Mouse (Mus musculus): ENCODE results near the gene Gm9918. TPM values are rescaled to one million over a fixed set of nuclear protein-coding genes. Genes with fewer than 3 reads are reported as not detected.
"Not testable (repeated sequence)": the region's sequence is repeated elsewhere in the genome, so short reads cannot be mapped to it uniquely, and the experiment has no call there.

Gene Gm9918
- not detected in 2 replicates for total RNA-seq (2014; fragmentation: Nextera tagmentation)
- total RNA-seq (2017) = 0.12 and 0.44 TPM in 2 replicates
- polyA plus RNA-seq (2012) = not detected in 2 replicates

DNA sequence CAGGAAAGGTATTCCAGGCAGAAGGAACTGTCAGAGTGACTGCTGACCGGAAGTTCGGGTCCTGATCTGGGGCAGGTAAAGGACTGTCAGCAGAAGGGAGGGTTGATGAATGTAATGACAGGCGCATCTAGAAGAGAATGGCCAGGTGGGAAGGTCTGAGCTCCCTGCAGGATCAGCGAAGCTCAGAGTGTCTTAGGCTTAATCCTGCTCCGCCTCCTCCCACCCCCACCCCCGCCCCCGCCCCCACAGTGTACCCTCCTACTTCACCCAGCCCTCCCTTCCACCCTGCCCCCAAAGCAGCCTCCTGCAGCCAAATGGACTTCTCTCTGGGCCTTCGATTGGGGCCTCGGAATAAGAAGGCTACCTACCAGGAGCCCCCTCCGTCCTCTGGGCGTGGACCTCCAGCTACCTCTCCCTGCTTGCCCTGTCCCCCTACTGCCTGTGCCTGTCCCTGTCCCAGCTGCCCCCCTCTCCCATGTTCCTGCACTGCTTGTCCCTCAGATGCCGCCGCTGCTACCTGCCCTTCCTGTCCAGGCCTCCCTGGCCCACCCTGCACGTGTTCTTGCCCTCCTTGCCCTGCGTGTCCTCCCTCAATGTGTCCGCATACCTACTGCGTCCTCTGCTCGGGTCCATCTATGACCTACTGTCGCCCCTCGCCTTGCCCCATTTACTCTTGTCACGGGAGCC lies at the start of gene Gm9918:
TSS of gene Gm9918 (plus strand) at position 290 of the 687 bp plus-strand sequence.
- no peak for ATAC-seq (ENCODE audit: extremely low read depth, insufficient number of reproducible peaks, low FRiP score, poor library complexity, severe bottlenecking)
- H3K27me3 ChIP-seq (ENCODE audit: insufficient read depth, low read length) = peaks cover 62% of the 10 kb centered on the region
- no peaks in the 10 kb centered on the region for H3K9me3 ChIP-seq (replicated peaks)
- no peak within 1 kb of the TSS for H3K4me3 ChIP-seq (ENCODE audit: low read depth, low read length)
- H3K4me1 ChIP-seq (ENCODE audit: insufficient read depth, low read depth, low read length) = peaks cover 12% of the 10 kb centered on the region
- TF ChIP-seq GATA1 (IDR thresholded peaks at IDR 0.05; ENCODE audit: borderline replicate concordance, low read length) = no peak
- TF ChIP-seq POLR2AphosphoS5 (IDR thresholded peaks at IDR 0.05; ENCODE audit: insufficient replicate concordance, low read depth, low read length) = no peak
- no peak for TF ChIP-seq CTCF (IDR thresholded peaks at IDR 0.05; ENCODE audit: low read depth, low read length)
- TF ChIP-seq TAL1 (conservative IDR thresholded peaks at IDR 0.05; ENCODE audit: low read depth, low read length) = no peak
- TF ChIP-seq GATA2 (IDR thresholded peaks at IDR 0.05; ENCODE audit: borderline replicate concordance, low read depth, low read length) = no peak
- DNase-seq (ENCODE audit: low spot score) = no peak
- no peaks in the 10 kb centered on the region for H3K36me3 ChIP-seq (replicated peaks)

DNA sequence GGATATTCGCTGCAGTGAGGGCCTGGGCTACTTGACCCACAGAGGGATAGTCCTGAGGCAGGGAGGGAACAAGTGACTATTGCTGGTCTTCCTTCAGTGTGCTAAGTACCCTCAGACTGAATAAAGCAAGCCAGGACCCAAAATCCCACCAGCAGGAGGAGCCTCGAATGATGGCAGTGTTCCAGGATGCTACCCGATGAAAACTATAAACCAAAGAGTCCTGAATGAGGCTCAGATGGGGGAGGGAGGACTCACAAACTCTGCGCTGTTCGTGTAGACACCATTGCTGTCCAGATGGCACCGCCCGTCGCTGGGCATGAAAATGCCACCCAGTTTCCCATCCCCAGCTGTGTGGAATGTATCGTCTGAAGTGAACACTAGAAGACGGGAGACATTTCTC lies 48.0 kb upstream of the Gm9918 start:
- TF ChIP-seq GATA2 (IDR thresholded peaks at IDR 0.05; ENCODE audit: borderline replicate concordance, low read depth, low read length) (no peak), CTCF (IDR thresholded peaks at IDR 0.05; ENCODE audit: low read depth, low read length) (no peak)
- peaks cover 3% of the 10 kb centered on the region; the same call in 1 of the 2 replicates for H3K27me3 ChIP-seq (ENCODE audit: insufficient read depth, low read length)
- H3K9me3 ChIP-seq (replicated peaks) = 0 out of 2 replicates have a peak, but pooled peaks cover 3% of the 10 kb centered on the region
- no peak overlapping the region for H3K4me3 ChIP-seq (ENCODE audit: low read depth, low read length)
- H3K36me3 ChIP-seq (replicated peaks) = peaks cover 51% of the 10 kb centered on the region
- H3K4me1 ChIP-seq (ENCODE audit: insufficient read depth, low read depth, low read length) = peaks cover 42% of the 10 kb centered on the region
- no peak for ATAC-seq (ENCODE audit: extremely low read depth, insufficient number of reproducible peaks, low FRiP score, poor library complexity, severe bottlenecking)
- no peak for DNase-seq (ENCODE audit: low spot score)

GRCm38 (mm10) chr15:102224186-102224991 lies 46.0 kb upstream of the Gm9918 start:
- Histone ChIP-seq H3K27me3 (ENCODE audit: insufficient read depth, low read length) (peaks cover 3% of the 10 kb centered on the region; the same call in 1 of the 2 replicates), H3K4me3 (ENCODE audit: low read depth, low read length) (peak overlapping the region; percentile 71), H3K9me3 (replicated peaks) (0 out of 2 replicates have a peak, but pooled peaks cover 3% of the 10 kb centered on the region), H3K4me1 (ENCODE audit: insufficient read depth, low read depth, low read length) (peaks cover 58% of the 10 kb centered on the region), H3K36me3 (replicated peaks) (peaks cover 40% of the 10 kb centered on the region)
- DNase-seq (ENCODE audit: low spot score) = peak; percentile 84
- no peak for ATAC-seq (ENCODE audit: extremely low read depth, insufficient number of reproducible peaks, low FRiP score, poor library complexity, severe bottlenecking)
- TF ChIP-seq GATA2 (IDR thresholded peaks at IDR 0.05; ENCODE audit: borderline replicate concordance, low read depth, low read length) (no peak), CTCF (IDR thresholded peaks at IDR 0.05; ENCODE audit: low read depth, low read length) (peak; percentile 50)

DNA sequence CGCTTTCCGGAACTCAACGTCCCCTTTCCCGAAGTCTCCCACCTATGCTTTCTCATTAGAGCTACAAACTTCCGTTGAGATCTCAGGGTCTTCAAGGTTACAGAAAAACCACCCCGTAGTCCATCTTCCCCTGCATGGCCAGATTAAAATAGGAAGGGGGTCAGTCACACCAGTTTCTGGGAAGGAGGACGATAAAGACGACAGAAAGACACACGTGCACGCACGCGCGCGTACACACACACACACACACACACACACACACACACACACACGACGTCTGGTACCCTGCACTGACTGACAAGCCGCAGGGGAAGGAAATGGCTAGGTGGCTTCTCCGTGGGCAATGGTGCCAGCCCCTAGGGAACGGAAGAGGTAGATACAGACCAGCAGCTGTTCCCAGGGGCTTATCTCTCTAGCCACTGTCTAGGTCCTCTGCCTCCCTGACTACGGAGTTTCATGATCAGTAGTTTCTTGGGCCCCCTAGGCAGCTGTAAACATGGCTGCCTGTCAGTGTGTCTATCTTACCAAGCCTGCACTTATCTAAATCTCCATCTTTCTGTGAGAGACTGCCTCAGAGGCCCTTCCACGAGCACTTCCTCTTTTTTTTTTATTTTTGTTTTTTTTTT lies 45.3 kb upstream of the Gm9918 start:
- ATAC-seq (ENCODE audit: extremely low read depth, insufficient number of reproducible peaks, low FRiP score, poor library complexity, severe bottlenecking) (peak; percentile 99), DNase-seq (ENCODE audit: low spot score) (peak; percentile 90)
- H3K36me3 ChIP-seq (replicated peaks) = peaks cover 36% of the 10 kb centered on the region
- H3K27me3 ChIP-seq (ENCODE audit: insufficient read depth, low read length) = peaks cover 3% of the 10 kb centered on the region; the same call in 1 of the 2 replicates
- peak overlapping the region; percentile 71; the same call in 1 of the 2 replicates for H3K4me3 ChIP-seq (ENCODE audit: low read depth, low read length)
- peaks cover 59% of the 10 kb centered on the region for H3K4me1 ChIP-seq (ENCODE audit: insufficient read depth, low read depth, low read length)
- TF ChIP-seq CTCF (IDR thresholded peaks at IDR 0.05; ENCODE audit: low read depth, low read length) = no peak
- TF ChIP-seq GATA1 (IDR thresholded peaks at IDR 0.05; ENCODE audit: borderline replicate concordance, low read length) = no peak
- peak; percentile 86 for TF ChIP-seq TAL1 (conservative IDR thresholded peaks at IDR 0.05; ENCODE audit: low read depth, low read length)
- no peak for TF ChIP-seq POLR2AphosphoS5 (IDR thresholded peaks at IDR 0.05; ENCODE audit: insufficient replicate concordance, low read depth, low read length)
- no peak for TF ChIP-seq GATA2 (IDR thresholded peaks at IDR 0.05; ENCODE audit: borderline replicate concordance, low read depth, low read length)
- 0 out of 2 replicates have a peak, but pooled peaks cover 3% of the 10 kb centered on the region for H3K9me3 ChIP-seq (replicated peaks)

DNA sequence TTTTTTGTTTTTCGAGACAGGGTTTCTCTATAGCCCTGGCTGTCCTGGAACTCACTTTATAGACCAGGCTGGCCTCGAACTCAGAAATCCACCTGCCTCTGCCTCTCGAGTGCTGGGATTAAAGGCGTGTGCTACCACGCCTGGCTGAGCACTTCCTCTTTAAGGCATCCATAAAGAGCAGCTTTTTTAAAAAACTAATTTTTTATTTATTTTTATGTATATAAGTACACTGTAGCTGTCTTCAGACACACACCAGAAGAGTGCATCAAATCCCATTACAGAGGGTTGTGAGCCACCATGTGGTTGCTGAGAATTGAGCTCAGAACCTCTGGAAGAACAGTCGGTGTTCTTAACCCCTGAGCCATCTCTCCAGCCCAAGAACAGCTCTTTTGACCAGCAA lies 44.7 kb upstream of the Gm9918 start:
- Histone ChIP-seq H3K4me1 (ENCODE audit: insufficient read depth, low read depth, low read length) (peaks cover 65% of the 10 kb centered on the region), H3K36me3 (replicated peaks) (peaks cover 33% of the 10 kb centered on the region)
- ATAC-seq (ENCODE audit: extremely low read depth, insufficient number of reproducible peaks, low FRiP score, poor library complexity, severe bottlenecking); H3K27me3 ChIP-seq (ENCODE audit: insufficient read depth, low read length); H3K4me3 ChIP-seq (ENCODE audit: low read depth, low read length); H3K9me3 ChIP-seq (replicated peaks); DNase-seq (ENCODE audit: low spot score): not testable (repeated sequence)
